Mouse (Mus musculus): ENCODE measurements around the gene Ino80b. TPM values are rescaled to one million over a fixed set of nuclear protein-coding genes. Genes with fewer than 3 reads are reported as not detected.

The Ino80b gene
- polyA plus RNA-seq, 1 experiment from 2014 or later = 20.8 TPM

DNA sequence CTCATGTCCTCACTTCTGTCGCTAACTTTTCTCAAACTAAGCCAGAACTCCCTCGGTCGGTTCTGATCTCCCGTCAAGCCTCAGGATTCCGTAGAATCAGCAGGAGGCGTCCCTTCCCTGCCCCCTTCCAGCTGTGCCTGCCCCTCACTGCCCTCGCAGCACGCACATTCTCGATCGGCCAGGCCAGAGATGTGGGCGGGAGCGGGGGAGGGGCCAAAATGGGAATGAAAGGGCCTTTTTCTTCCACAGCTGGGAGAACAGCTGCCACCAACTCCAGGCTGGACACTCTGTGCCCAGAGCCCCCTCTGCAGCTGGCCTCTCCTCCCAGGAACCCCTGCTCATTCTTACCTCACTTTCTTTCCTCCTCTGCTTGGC lies 12.3 kb upstream of the Ino80b start:
- peak; percentile 80 for ATAC-seq (ENCODE audit: insufficient number of reproducible peaks, low FRiP score, low TSS enrichment, low read depth)
- H3K27me3 ChIP-seq (ENCODE audit: control insufficient read depth, insufficient read depth, low read length) = no peaks in the 10 kb centered on the region
- peak overlapping the region; percentile 90 for H3K9ac ChIP-seq (ENCODE audit: low read length)
- H3K36me3 ChIP-seq (ENCODE audit: control insufficient read depth, insufficient read depth, low read length) = no peaks in the 10 kb centered on the region
- H3K4me1 ChIP-seq (ENCODE audit: control insufficient read depth, insufficient read depth, low read length) = peaks cover 37% of the 10 kb centered on the region
- H3K27ac ChIP-seq (replicated peaks; ENCODE audit: low read depth, low read length) = peak overlapping the region; percentile 100
- H3K4me2 ChIP-seq (ENCODE audit: low read depth, severe bottlenecking) = peak overlapping the region; percentile 69
- H3K9me3 ChIP-seq (ENCODE audit: control insufficient read depth, low read length) = no peaks in the 10 kb centered on the region
- peak overlapping the region; percentile 47 for H3K4me3 ChIP-seq (ENCODE audit: low read depth, low read length)
- WGBS = 0% methylated on average over 12 of the region's 12 CpGs
- peak; percentile 97 for DNase-seq (ENCODE audit: low spot score)

DNA sequence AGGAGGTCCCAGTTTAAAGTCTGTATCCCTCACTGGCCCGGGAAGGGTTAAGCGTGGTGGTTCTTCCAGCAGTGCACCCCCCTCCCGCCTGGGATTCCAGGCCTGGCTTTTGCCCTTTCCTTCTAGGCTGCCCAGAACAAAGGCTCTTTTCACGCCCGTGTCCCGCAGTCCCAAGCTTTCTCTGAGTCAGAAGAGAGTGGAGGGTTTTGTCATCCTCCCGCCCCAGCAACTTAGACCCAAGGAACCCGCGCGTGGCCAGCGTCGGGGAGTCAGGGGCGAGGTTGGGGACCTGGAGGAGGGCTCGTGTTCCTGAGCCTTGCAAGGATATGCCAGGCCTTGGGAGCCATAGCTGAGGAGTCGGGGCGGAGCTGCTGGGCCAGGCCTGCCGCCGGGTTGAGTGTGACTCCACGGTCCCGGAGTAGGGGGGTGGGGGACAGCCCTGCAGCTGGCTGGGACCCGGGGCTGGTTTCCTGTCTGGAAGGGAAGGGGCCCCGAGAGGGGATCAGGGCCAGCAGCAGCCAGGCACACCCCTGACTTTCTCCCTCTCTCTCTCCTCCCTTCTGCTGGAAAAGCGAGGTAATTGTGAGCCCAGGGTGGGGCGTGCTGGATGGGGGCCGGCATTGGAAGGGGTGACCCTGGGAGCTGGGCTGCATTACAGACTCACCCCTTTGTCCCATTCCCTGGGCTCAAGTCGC lies 11.8 kb upstream of the Ino80b start:
- WGBS = under 1% methylated on average over 23 of the region's 26 CpGs
- peaks cover 32% of the 10 kb centered on the region for H3K4me1 ChIP-seq (ENCODE audit: control insufficient read depth, insufficient read depth, low read length)

DNA sequence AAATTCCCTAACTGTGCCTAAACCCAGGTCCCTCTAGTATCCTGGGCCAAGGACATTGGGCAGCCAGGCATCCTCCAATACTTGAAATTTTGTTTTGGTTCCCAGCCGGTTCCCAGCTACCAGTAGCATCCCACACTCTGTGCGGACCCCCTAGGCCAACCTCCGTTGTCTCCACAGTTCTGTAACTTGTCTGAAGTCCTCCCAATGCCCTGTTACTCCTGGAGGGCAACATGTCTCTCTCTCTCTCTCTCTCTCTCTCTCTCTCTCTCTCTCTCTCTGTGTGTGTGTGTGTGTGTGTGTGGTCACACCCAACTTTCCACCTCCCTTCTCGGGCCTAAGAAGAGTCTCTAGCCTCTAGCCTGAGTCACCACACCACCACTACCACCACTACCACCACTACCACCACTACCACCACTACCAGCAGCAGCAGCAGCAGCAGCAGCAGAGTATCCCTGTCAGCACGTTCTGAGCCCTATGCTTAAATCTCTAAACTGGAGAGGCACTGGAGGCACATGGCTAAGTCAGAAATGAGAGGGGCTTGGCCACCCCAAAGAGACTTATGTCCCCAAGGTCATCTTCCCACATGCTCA lies 11.2 kb upstream of the Ino80b start:
- Histone ChIP-seq H3K4me3 (ENCODE audit: low read depth, low read length) (peak overlapping the region; percentile 47), H3K4me1 (ENCODE audit: control insufficient read depth, insufficient read depth, low read length) (peaks cover 26% of the 10 kb centered on the region), H3K4me2 (ENCODE audit: low read depth, severe bottlenecking) (peak overlapping the region; percentile 69), H3K9ac (ENCODE audit: low read length) (peak overlapping the region; percentile 90), H3K36me3 (ENCODE audit: control insufficient read depth, insufficient read depth, low read length) (no peaks in the 10 kb centered on the region), H3K9me3 (ENCODE audit: control insufficient read depth, low read length) (no peaks in the 10 kb centered on the region), H3K27me3 (ENCODE audit: control insufficient read depth, insufficient read depth, low read length) (no peaks in the 10 kb centered on the region), H3K27ac (replicated peaks; ENCODE audit: low read depth, low read length) (peak overlapping the region; percentile 100)
- 12% methylated on average over 5 of the region's 5 CpGs for WGBS
- ATAC-seq (ENCODE audit: insufficient number of reproducible peaks, low FRiP score, low TSS enrichment, low read depth) = no peak
- DNase-seq (ENCODE audit: low spot score) = no peak

More for the DNA sequence above, 11.8 kb upstream of the Ino80b start:
- Histone ChIP-seq H3K27ac (replicated peaks; ENCODE audit: low read depth, low read length) (peak overlapping the region; percentile 100), H3K27me3 (ENCODE audit: control insufficient read depth, insufficient read depth, low read length) (no peaks in the 10 kb centered on the region), H3K4me3 (ENCODE audit: low read depth, low read length) (peak overlapping the region; percentile 47), H3K4me2 (ENCODE audit: low read depth, severe bottlenecking) (peak overlapping the region; percentile 69), H3K9me3 (ENCODE audit: control insufficient read depth, low read length) (no peaks in the 10 kb centered on the region), H3K36me3 (ENCODE audit: control insufficient read depth, insufficient read depth, low read length) (no peaks in the 10 kb centered on the region), H3K9ac (ENCODE audit: low read length) (peak overlapping the region; percentile 90)
- ATAC-seq (ENCODE audit: insufficient number of reproducible peaks, low FRiP score, low TSS enrichment, low read depth) (peak; percentile 83), DNase-seq (ENCODE audit: low spot score) (peak; percentile 88)

DNA sequence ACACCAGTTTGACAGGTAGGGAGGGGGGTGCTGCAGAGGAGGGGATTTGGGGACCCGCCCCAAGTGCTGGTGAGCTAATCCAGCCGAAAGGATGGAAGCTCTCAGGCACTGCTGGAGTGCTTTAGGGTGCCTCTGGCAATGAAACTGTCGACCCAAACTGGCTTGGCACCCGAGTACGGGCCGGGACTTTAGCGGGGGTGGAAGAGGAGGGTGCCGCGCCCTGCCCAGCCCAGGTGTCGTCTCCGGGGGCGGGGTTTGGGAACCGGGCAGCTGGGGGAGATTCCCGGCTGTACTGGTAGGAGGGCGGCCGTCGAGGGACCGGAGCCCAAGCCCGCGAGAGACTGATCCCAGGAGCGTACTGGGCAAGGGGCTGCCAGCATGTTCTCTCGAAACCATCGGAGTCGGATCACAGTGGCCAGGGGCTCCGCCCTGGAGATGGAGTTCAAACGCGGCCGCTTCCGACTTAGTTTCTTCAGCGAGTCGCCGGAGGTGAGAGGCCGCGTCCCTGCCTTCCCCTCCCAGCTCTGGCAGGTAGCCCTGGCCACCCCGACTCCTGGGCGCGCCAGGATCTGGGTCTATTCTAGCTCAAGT lies 10.4 kb upstream of the Ino80b start:
- Histone ChIP-seq H3K9me3 (ENCODE audit: control insufficient read depth, low read length) (no peaks in the 10 kb centered on the region), H3K36me3 (ENCODE audit: control insufficient read depth, insufficient read depth, low read length) (no peaks in the 10 kb centered on the region), H3K27ac (replicated peaks; ENCODE audit: low read depth, low read length) (peak overlapping the region; percentile 100; the same call in 1 of the 2 replicates), H3K4me2 (ENCODE audit: low read depth, severe bottlenecking) (peak overlapping the region; percentile 69), H3K4me3 (ENCODE audit: low read depth, low read length) (peak overlapping the region; percentile 47), H3K4me1 (ENCODE audit: control insufficient read depth, insufficient read depth, low read length) (peaks cover 23% of the 10 kb centered on the region), H3K27me3 (ENCODE audit: control insufficient read depth, insufficient read depth, low read length) (no peaks in the 10 kb centered on the region), H3K9ac (ENCODE audit: low read length) (peak overlapping the region; percentile 90)
- ATAC-seq (ENCODE audit: insufficient number of reproducible peaks, low FRiP score, low TSS enrichment, low read depth) = no peak
- DNase-seq (ENCODE audit: low spot score) = peak; percentile 64
- WGBS = 2% methylated on average over 36 of the region's 37 CpGs

DNA sequence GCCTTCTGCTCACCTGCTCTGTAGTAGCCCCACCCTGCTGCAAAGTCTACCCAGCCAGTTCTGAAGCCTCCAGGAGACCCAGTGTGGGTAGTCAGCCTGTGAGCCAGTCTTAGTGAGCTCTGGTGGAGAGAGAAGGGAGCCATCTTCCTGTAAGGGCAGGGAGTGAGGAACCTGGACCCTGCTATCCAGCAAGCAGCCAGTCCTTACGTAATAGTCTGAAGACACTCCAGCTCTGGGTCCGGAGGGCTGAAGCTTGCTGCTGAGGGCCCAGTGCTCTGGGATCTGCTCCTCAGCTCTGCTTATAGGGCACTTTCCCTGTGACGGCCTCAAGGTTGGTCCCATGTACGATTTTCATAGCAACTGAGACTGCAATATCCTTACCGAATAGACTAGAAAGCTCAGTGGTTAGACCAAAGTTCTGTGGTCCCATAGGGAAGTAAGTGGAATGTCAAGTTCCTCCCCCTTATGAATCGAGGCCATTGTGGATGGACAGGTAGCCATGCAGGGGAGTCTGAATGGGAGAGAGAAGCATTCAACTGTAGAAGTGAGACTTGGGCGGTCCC lies 9.8 kb upstream of the Ino80b start, which contains the start of gene Rtkn:
Rtkn (plus strand) TSS at position 513 of the 563 bp plus-strand sequence.
- no peaks in the 10 kb centered on the region for H3K36me3 ChIP-seq (ENCODE audit: control insufficient read depth, insufficient read depth, low read length)
- H3K4me3 ChIP-seq (ENCODE audit: low read depth, low read length) = peak within 1 kb of the TSS; percentile 47
- peaks cover 21% of the 10 kb centered on the region for H3K4me1 ChIP-seq (ENCODE audit: control insufficient read depth, insufficient read depth, low read length)
- WGBS = 59% methylated on average over 7 of the region's 7 CpGs
- ATAC-seq (ENCODE audit: insufficient number of reproducible peaks, low FRiP score, low TSS enrichment, low read depth) (no peak), DNase-seq (ENCODE audit: low spot score) (peak; percentile 21)
- H3K9ac ChIP-seq (ENCODE audit: low read length) = peak within 1 kb of the TSS; percentile 90
- H3K27ac ChIP-seq (replicated peaks; ENCODE audit: low read depth, low read length) = peak within 1 kb of the TSS; percentile 100
- H3K4me2 ChIP-seq (ENCODE audit: low read depth, severe bottlenecking) = peak within 1 kb of the TSS; percentile 69
- H3K27me3 ChIP-seq (ENCODE audit: control insufficient read depth, insufficient read depth, low read length) = no peaks in the 10 kb centered on the region
- H3K9me3 ChIP-seq (ENCODE audit: control insufficient read depth, low read length) = no peaks in the 10 kb centered on the region

DNA sequence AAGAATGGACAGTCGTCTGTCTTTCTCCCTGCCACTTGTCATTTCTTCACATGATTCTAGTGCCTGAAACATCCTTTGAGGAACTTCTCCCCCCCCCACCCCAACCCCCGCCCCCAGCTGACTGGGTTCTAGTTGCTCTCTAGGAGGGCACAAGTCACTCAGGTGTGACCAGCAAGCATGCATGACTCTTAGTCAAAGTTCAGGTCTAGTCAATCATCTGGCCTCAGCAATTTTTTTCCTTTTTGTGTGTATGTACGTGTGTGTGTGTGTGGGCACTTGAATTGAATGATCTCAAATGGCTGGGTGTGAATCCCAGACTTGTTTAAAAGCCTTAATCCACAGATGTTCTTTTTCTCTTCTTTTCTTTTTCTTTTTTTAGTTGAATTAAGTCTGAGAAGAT lies 9.0 kb upstream of the Ino80b start:
- DNase-seq (ENCODE audit: low spot score) (no peak), ATAC-seq (ENCODE audit: insufficient number of reproducible peaks, low FRiP score, low TSS enrichment, low read depth) (no peak)
- H3K9me3 ChIP-seq (ENCODE audit: control insufficient read depth, low read length) = no peaks in the 10 kb centered on the region
- H3K4me2 ChIP-seq (ENCODE audit: low read depth, severe bottlenecking) = no peak overlapping the region
- no peaks in the 10 kb centered on the region for H3K36me3 ChIP-seq (ENCODE audit: control insufficient read depth, insufficient read depth, low read length)
- H3K4me3 ChIP-seq (ENCODE audit: low read depth, low read length) = no peak overlapping the region
- H3K27me3 ChIP-seq (ENCODE audit: control insufficient read depth, insufficient read depth, low read length) = no peaks in the 10 kb centered on the region
- no peak overlapping the region for H3K27ac ChIP-seq (replicated peaks; ENCODE audit: low read depth, low read length)
- H3K9ac ChIP-seq (ENCODE audit: low read length) = no peak overlapping the region
- 84% methylated on average over 3 of the region's 3 CpGs for whole genome bisulfite sequencing
- H3K4me1 ChIP-seq (ENCODE audit: control insufficient read depth, insufficient read depth, low read length) = peaks cover 14% of the 10 kb centered on the region

DNA sequence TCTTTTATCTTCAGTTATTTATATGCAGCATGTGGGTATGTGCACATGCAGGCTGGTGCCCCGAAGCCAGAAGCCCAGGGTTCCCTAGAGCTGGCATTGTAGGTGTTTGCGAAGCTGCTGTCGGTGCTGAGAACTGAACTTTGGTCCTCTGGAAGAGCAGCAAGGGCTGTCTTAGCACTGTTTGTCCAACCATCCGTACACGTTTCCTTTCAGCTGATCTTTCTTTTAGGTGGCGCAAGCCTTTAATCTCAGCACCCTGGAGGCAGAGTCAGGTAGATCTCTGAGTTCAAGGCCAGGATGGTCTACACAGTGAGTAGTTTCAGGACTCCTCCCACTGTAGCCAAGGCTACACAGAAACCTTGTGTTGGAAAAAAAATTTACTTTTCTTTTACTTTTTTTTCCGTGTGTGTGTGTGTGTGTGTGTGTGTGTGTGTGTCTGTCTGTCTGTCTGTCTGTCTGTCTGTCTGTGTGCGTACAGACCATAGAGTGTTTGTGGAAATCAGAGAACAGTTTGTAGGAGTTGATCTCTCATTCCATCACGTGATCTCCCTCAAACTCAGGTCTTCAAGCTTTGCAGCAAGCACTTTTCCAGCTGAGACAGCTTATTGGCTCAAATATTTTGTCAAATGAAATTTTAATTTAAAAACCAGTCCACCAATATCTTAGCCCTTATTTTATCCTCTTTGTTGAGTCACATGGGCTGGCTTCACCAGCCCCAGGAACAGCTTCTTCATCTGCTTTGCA lies 7.1 kb upstream of the Ino80b start:
- Histone ChIP-seq H3K4me1 (ENCODE audit: control insufficient read depth, insufficient read depth, low read length) (peaks cover 8% of the 10 kb centered on the region), H3K27me3 (ENCODE audit: control insufficient read depth, insufficient read depth, low read length) (no peaks in the 10 kb centered on the region), H3K27ac (replicated peaks; ENCODE audit: low read depth, low read length) (no peak overlapping the region), H3K36me3 (ENCODE audit: control insufficient read depth, insufficient read depth, low read length) (no peaks in the 10 kb centered on the region), H3K9ac (ENCODE audit: low read length) (no peak overlapping the region), H3K9me3 (ENCODE audit: control insufficient read depth, low read length) (no peaks in the 10 kb centered on the region), H3K4me3 (ENCODE audit: low read depth, low read length) (no peak overlapping the region), H3K4me2 (ENCODE audit: low read depth, severe bottlenecking) (no peak overlapping the region)
- no peak for DNase-seq (ENCODE audit: low spot score)
- ATAC-seq (ENCODE audit: insufficient number of reproducible peaks, low FRiP score, low TSS enrichment, low read depth) = no peak
- 91% methylated on average over 9 of the region's 9 CpGs for WGBS

DNA sequence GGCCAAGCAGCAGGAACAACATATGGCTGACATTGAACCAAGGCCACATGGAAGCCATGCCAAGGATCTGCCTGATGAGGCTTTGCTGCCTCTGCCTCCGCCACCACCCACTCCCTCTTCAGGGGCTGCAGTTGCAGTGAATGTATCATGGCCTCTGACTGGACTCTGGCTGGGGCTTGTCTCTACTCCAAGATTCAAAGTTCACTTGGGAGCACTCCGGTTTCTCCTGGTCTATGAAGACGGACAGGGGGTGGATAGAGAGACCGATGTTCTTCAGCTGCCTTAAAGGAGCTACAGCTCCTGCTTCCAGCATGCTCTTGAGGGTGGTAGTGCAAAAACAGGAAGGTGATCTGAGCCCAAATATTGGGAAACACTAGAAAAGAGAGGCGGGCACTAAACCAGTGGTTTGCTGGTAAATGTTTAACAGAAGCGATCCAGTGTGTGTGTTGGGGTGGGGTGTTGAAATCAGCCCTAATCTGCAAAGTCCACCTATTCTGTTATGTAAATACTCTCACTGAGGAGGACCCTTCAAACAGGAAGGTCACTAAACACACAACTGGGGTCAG lies 6.3 kb upstream of the Ino80b start:
- Histone ChIP-seq H3K9me3 (ENCODE audit: control insufficient read depth, low read length) (no peaks in the 10 kb centered on the region), H3K36me3 (ENCODE audit: control insufficient read depth, insufficient read depth, low read length) (no peaks in the 10 kb centered on the region), H3K4me3 (ENCODE audit: low read depth, low read length) (no peak overlapping the region), H3K4me1 (ENCODE audit: control insufficient read depth, insufficient read depth, low read length) (peaks cover 8% of the 10 kb centered on the region), H3K27ac (replicated peaks; ENCODE audit: low read depth, low read length) (no peak overlapping the region), H3K4me2 (ENCODE audit: low read depth, severe bottlenecking) (no peak overlapping the region), H3K9ac (ENCODE audit: low read length) (no peak overlapping the region), H3K27me3 (ENCODE audit: control insufficient read depth, insufficient read depth, low read length) (no peaks in the 10 kb centered on the region)
- ATAC-seq (ENCODE audit: insufficient number of reproducible peaks, low FRiP score, low TSS enrichment, low read depth) (no peak), DNase-seq (ENCODE audit: low spot score) (no peak)
- WGBS = 87% methylated on average over 6 of the region's 6 CpGs

Data from limb, embryonic 11.5 days (tissue).